15 mouse cellular contexts compared by ENCODE assay signal in the genomic region with DNA sequence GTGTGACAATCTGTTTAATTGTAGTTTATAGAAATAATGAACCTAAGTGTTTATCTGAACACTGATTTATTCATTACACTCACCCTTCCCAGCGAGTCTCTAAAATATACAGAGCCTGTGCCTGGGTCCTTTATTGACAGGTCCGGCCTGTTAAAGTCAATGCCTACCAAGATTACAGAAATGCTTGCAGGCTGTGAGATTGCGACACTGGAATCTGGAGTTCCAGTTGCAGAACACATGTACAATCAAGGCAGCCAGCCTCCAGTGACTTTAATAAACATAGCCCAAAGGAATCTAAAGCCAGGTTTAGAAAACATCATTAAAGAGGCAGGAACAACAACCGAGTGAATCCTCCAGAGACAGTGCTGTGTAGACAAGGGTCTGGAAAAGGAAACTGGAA. TPM values are rescaled to one million over a fixed set of nuclear protein-coding genes. Genes with fewer than 3 reads are reported as not detected.
DNase-seq lines count a peak whose midpoint lies in the region; ATAC-seq and TF ChIP-seq lines count a peak whose summit lies in the region.
"Had no signal": no experiment of that assay in that cellular context is flagged by ENCODE, and none has a peak within 500 bp of the region (broad histone marks: within the 10 kb centered on the region; RNA-seq: fewer than 3 reads in every experiment).

No protein-coding gene starts in this region.

- TF ChIP-seq CTCF in bone marrow macrophage, adult 2 months (IDR thresholded peaks at IDR 0.05; ENCODE audit: low read depth, low read length): no peak

- H3K9me3 ChIP-seq in heart, embryonic 12.5 days (replicated peaks): no peaks in the 10 kb centered on the region
- H3K9me3 ChIP-seq in lung, embryonic 16.5 days (ENCODE audit: control insufficient read depth, low read length): no peaks in the 10 kb centered on the region
- no peaks in the 10 kb centered on the region for H3K9me3 ChIP-seq in kidney, embryonic 15.5 days (replicated peaks)
- H3K9me3 ChIP-seq: hindbrain, embryonic 10.5 days; neural tube, embryonic 13.5 days had no signal

- no peak overlapping the region for H3K9ac ChIP-seq in heart, embryonic 12.5 days
- H3K9ac ChIP-seq in lung, embryonic 16.5 days (ENCODE audit: low read length): no peak overlapping the region
- no peak overlapping the region for H3K9ac ChIP-seq in kidney, embryonic 15.5 days
- H3K9ac ChIP-seq: neural tube, embryonic 13.5 days had no signal

- H3K27ac ChIP-seq in heart, embryonic 12.5 days (ENCODE audit: poor library complexity, severe bottlenecking): no peak overlapping the region
- H3K27ac ChIP-seq in bone marrow macrophage, adult 2 months (ENCODE audit: insufficient read depth, low read depth, low read length): peak overlapping the region; percentile 46; the same call in 1 of the 2 replicates
- H3K27ac ChIP-seq in lung, embryonic 16.5 days (ENCODE audit: low read length): peak overlapping the region; percentile 23; the same call in 1 of the 2 replicates
- H3K27ac ChIP-seq in kidney, embryonic 15.5 days: no peak overlapping the region
- H3K27ac ChIP-seq: hindbrain, embryonic 10.5 days; neural tube, embryonic 13.5 days had no signal

- DNase-seq in heart, adult 11 months: peak; percentile 90
- DNase-seq in 3T3-L1 (ENCODE audit: low read depth, low spot score): peak; percentile 50
- DNase-seq: cerebellum, adult 9-11 months had no signal

- H3K4me3 ChIP-seq in heart, embryonic 12.5 days: no peak overlapping the region
- H3K4me3 ChIP-seq in bone marrow macrophage, adult 2 months (ENCODE audit: insufficient read depth, low read length): no peak overlapping the region
- no peak overlapping the region for H3K4me3 ChIP-seq in lung, embryonic 16.5 days (ENCODE audit: low read length)
- no peak overlapping the region for H3K4me3 ChIP-seq in kidney, embryonic 15.5 days (replicated peaks)
- H3K4me3 ChIP-seq: hindbrain, embryonic 10.5 days; neural tube, embryonic 13.5 days had no signal

- H3K27me3 ChIP-seq in heart, embryonic 12.5 days (replicated peaks): no peaks in the 10 kb centered on the region
- no peaks in the 10 kb centered on the region for H3K27me3 ChIP-seq in lung, embryonic 16.5 days (ENCODE audit: control insufficient read depth, insufficient read depth, low read depth, low read length)
- no peaks in the 10 kb centered on the region for H3K27me3 ChIP-seq in kidney, embryonic 15.5 days
- H3K27me3 ChIP-seq: neural tube, embryonic 13.5 days had no signal

- no peak for TF ChIP-seq POLR2A in bone marrow macrophage, adult 2 months (IDR thresholded peaks at IDR 0.05; ENCODE audit: borderline replicate concordance, low read depth, low read length)

- 70% methylated on average over 4 of the region's 4 CpGs for WGBS in heart, embryonic 12.5 days
- 51% methylated on average over 4 of the region's 4 CpGs for WGBS in lung, embryonic 16.5 days
- 80% methylated on average over 4 of the region's 4 CpGs for WGBS in kidney, embryonic 15.5 days

- H3K4me1 ChIP-seq in heart, embryonic 12.5 days (replicated peaks): peaks cover 37% of the 10 kb centered on the region
- H3K4me1 ChIP-seq in bone marrow macrophage, adult 2 months (ENCODE audit: control insufficient read depth, insufficient read depth, low read length): peaks cover 31% of the 10 kb centered on the region
- peaks cover 43% of the 10 kb centered on the region for H3K4me1 ChIP-seq in lung, embryonic 16.5 days (replicated peaks; ENCODE audit: control insufficient read depth, insufficient read depth, low read length)
- H3K4me1 ChIP-seq in kidney, embryonic 15.5 days: peaks cover 25% of the 10 kb centered on the region

- no peak overlapping the region for H3K4me2 ChIP-seq in heart, embryonic 12.5 days
- no peak overlapping the region for H3K4me2 ChIP-seq in lung, embryonic 16.5 days (ENCODE audit: low read depth, low read length)
- no peak overlapping the region for H3K4me2 ChIP-seq in kidney, embryonic 15.5 days
- H3K4me2 ChIP-seq: neural tube, embryonic 13.5 days had no signal

- H3K36me3 ChIP-seq in heart, embryonic 12.5 days: no peaks in the 10 kb centered on the region
- H3K36me3 ChIP-seq in lung, embryonic 16.5 days (ENCODE audit: control insufficient read depth, insufficient read depth, low read length): no peaks in the 10 kb centered on the region
- no peaks in the 10 kb centered on the region for H3K36me3 ChIP-seq in kidney, embryonic 15.5 days
- H3K36me3 ChIP-seq: neural tube, embryonic 13.5 days had no signal

- ATAC-seq in heart, embryonic 12.5 days (ENCODE audit: insufficient number of reproducible peaks, low FRiP score): no peak
- no peak for ATAC-seq in lung, embryonic 16.5 days (ENCODE audit: low read depth)
- no peak for ATAC-seq in kidney, embryonic 15.5 days (replicated peaks; ENCODE audit: low FRiP score)
- ATAC-seq in erythroid progenitor cell, adult 5-6 weeks (replicated peaks; ENCODE audit: low FRiP score, poor library complexity, severe bottlenecking): no peak
- ATAC-seq: CD4-positive, CD25-positive, alpha-beta regulatory T cell, adult 4 months; inflammation-experienced regulatory T-cells, adult 6 months had no signal

RNA-seq across cellular contexts. Expression of a gene that starts 5.6 kb away (rescaled TPM):
- 30.6 and 31.4 TPM in 2 replicates for polyA plus RNA-seq in heart, embryonic 12.5 days (2016; fragmentation: Nextera tagmentation; extraction: Ambion mirVana)
- 26.7 and 30.8 TPM in 2 replicates for polyA plus RNA-seq in bone marrow macrophage, adult 2 months (2012; ENCODE audit: insufficient read depth, insufficient read length, missing spikeins)
- 35.9 and 36.3 TPM in 2 replicates for polyA plus RNA-seq in lung, embryonic 16.5 days (2015; fragmentation: Nextera tagmentation; extraction: Ambion mirVana)
- 38.4 and 39.7 TPM in 2 replicates for polyA plus RNA-seq in kidney, embryonic 15.5 days (2015; fragmentation: Nextera tagmentation; extraction: Ambion mirVana)
- total RNA-seq in erythroid progenitor cell, adult 5-6 weeks (2015; ENCODE audit: low replicate concordance): 61.6 and 62.9 TPM in 2 replicates
- 125 and 136 TPM in 2 replicates for total RNA-seq in erythroid progenitor cell, adult 5-6 weeks (2017; ENCODE audit: low replicate concordance)

RNA-seq across cellular contexts. Expression of a gene that starts 16.7 kb away (rescaled TPM):
- polyA plus RNA-seq in heart, embryonic 12.5 days (2016; fragmentation: Nextera tagmentation; extraction: Ambion mirVana): 23.6 and 28.1 TPM in 2 replicates
- polyA plus RNA-seq in bone marrow macrophage, adult 2 months (2012; ENCODE audit: insufficient read depth, insufficient read length, missing spikeins): not detected in 2 replicates
- 2.0 and 6.2 TPM in 2 replicates for polyA plus RNA-seq in lung, embryonic 16.5 days (2015; fragmentation: Nextera tagmentation; extraction: Ambion mirVana)
- 5.7 and 7.9 TPM in 2 replicates for polyA plus RNA-seq in kidney, embryonic 15.5 days (2015; fragmentation: Nextera tagmentation; extraction: Ambion mirVana)
- 1,050 and 1,093 TPM in 2 replicates for total RNA-seq in erythroid progenitor cell, adult 5-6 weeks (2015; ENCODE audit: low replicate concordance)
- 1,285 and 1,461 TPM in 2 replicates for total RNA-seq in erythroid progenitor cell, adult 5-6 weeks (2017; ENCODE audit: low replicate concordance)
- total RNA-seq: layer of hippocampus, adult 8-10 months; left cerebral cortex, postnatal 25 days had no signal
- polyA plus RNA-seq: small intestine, adult 2 months had no signal

Comparison
In these comparisons a context has a peak if more than half of its experiments do, and no peak if none do; other contexts are left out.
1. H3K27ac ChIP-seq: peak in bone marrow macrophage, adult 2 months (single experiment) and lung, embryonic 16.5 days (single experiment); none in heart, embryonic 12.5 days (single experiment) and kidney, embryonic 15.5 days (single experiment).